Comparison of ENCODE assay signal across 8 mouse cellular contexts in the genomic region with DNA sequence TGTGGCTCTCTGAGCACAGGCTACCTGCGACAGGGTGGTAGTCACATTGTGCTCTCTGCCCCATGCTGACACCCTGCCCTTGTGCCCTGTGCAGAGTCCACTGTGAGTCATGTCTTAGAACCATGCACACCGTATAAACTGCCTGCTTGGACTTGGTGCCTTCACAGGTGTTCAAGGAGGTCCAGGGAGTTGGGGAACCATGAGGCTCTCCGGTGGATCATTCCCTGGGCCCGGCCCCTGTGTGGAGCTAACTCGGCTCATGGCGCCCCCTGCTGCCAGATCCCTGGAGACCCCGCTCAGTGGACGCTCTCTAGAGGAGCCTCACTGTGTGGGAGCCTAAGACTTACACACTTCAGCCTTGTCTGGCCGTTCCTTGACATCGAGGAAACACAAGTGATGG.
DNase-seq lines count a peak whose midpoint lies in the region; ATAC-seq and TF ChIP-seq lines count a peak whose summit lies in the region.
"Had no signal": no experiment of that assay in that cellular context is flagged by ENCODE, and none has a peak within 500 bp of the region (broad histone marks: within the 10 kb centered on the region; RNA-seq: fewer than 3 reads in every experiment).

No protein-coding gene starts in this region.

- peak; percentile 50 for ATAC-seq in intestine, embryonic 14.5 days (replicated peaks; ENCODE audit: low FRiP score, low TSS enrichment, low read depth)

- in situ Hi-C loops in ES-E14 (cut with MboI; ENCODE audit: low sequenced_read_pairs in 2 of 2, unreplicated experiment in 2 of 2): loop anchor here (5.0 to 10.0 kb wide), 2 partner anchors 129 to 137 kb away; a partner anchor contains a TSS

- no peak overlapping the region for H3K9ac ChIP-seq in ES-E14 (ENCODE audit: insufficient read depth, low read depth, low read length, poor library complexity, severe bottlenecking)
- H3K9ac ChIP-seq in intestine, embryonic 14.5 days (ENCODE audit: low read length): no peak overlapping the region
- H3K9ac ChIP-seq: embryonic facial prominence, embryonic 15.5 days had no signal

- peaks cover 0 to 10% of the 10 kb centered on the region in 2 experiments; a peak in 1 of 4 replicates for H3K4me1 ChIP-seq in ES-E14 (ENCODE audit: control insufficient read depth in 2 of 2, insufficient read depth in 2 of 2, low read length in 2 of 2, poor library complexity in 1 of 2)
- H3K4me1 ChIP-seq in intestine, embryonic 14.5 days (replicated peaks; ENCODE audit: control insufficient read depth, insufficient read depth, low read length): peaks cover 18% of the 10 kb centered on the region

- 40% methylated on average over 10 of the region's 10 CpGs for WGBS in intestine, embryonic 14.5 days

- no peaks in the 10 kb centered on the region for H3K27me3 ChIP-seq in intestine, embryonic 14.5 days (replicated peaks; ENCODE audit: control insufficient read depth, insufficient read depth, low read length)
- H3K27me3 ChIP-seq: embryonic facial prominence, embryonic 15.5 days had no signal

- no peaks in the 10 kb centered on the region for H3K9me3 ChIP-seq in ES-E14 (ENCODE audit: control insufficient read depth, insufficient read depth, low read depth, low read length)
- no peaks in the 10 kb centered on the region for H3K9me3 ChIP-seq in intestine, embryonic 14.5 days (ENCODE audit: control insufficient read depth, low read length)
- H3K9me3 ChIP-seq: embryonic facial prominence, embryonic 15.5 days had no signal

- H3K4me2 ChIP-seq in intestine, embryonic 14.5 days (ENCODE audit: low read length): no peak overlapping the region
- H3K4me2 ChIP-seq: embryonic facial prominence, embryonic 15.5 days had no signal

- no peak overlapping the region for H3K4me3 ChIP-seq in layer of hippocampus, adult 2 months
- no peak overlapping the region for H3K4me3 ChIP-seq in ES-E14 (ENCODE audit: insufficient read depth in 1 of 2, low read depth in 1 of 2, low read length in 2 of 2, poor library complexity in 1 of 2, severe bottlenecking in 1 of 2)
- H3K4me3 ChIP-seq in intestine, embryonic 14.5 days (ENCODE audit: low read depth, low read length): no peak overlapping the region
- H3K4me3 ChIP-seq: embryonic facial prominence, embryonic 15.5 days had no signal

- H3K36me3 ChIP-seq in ES-E14 (ENCODE audit: control insufficient read depth, insufficient read depth, low read length, poor library complexity, severe bottlenecking): no peaks in the 10 kb centered on the region
- peaks cover 33% of the 10 kb centered on the region for H3K36me3 ChIP-seq in intestine, embryonic 14.5 days (ENCODE audit: control insufficient read depth, insufficient read depth, low read length)

- peak; percentile 75 for TF ChIP-seq CTCF in layer of hippocampus, adult 2 months (conservative IDR thresholded peaks at IDR 0.05)

- H3K27ac ChIP-seq in layer of hippocampus, adult 2 months: no peak overlapping the region
- no peak overlapping the region for H3K27ac ChIP-seq in ES-E14 (ENCODE audit: insufficient read depth, low read depth, low read length, poor library complexity, severe bottlenecking)
- H3K27ac ChIP-seq in intestine, embryonic 14.5 days (ENCODE audit: low read depth): no peak overlapping the region
- H3K27ac ChIP-seq: embryonic facial prominence, embryonic 15.5 days had no signal

- peak in 1 of 2 experiments; percentile 34 for DNase-seq in layer of hippocampus, adult 2 months (ENCODE audit: low spot score in 2 of 2)
- no peak for DNase-seq in layer of hippocampus, postnatal 14 days (ENCODE audit: low spot score in 2 of 2)
- DNase-seq in ES-E14 (ENCODE audit: low read depth, low spot score): peak; percentile 56
- DNase-seq in embryo, embryonic 10 days (ENCODE audit: low spot score): peak; percentile 74
- DNase-seq in intestine, embryonic 14.5 days (ENCODE audit: low spot score): peak; percentile 78
- DNase-seq in lung, postnatal 10 days: peak; percentile 75
- DNase-seq in yolk sac, embryonic 10.5 days (ENCODE audit: low spot score): peak; percentile 65

TF ChIP-seq in ES-E14, 5 proteins besides CTCF, POLR2A, EP300 and RAD21:
- TF ChIP-seq ZNF384 (IDR thresholded peaks at IDR 0.05; ENCODE audit: low read depth, low read length) (no peak), HCFC1 (IDR thresholded peaks at IDR 0.05; ENCODE audit: borderline replicate concordance, insufficient read depth, low read length) (no peak)

Comparison
In these comparisons a context has a peak if more than half of its experiments do, and no peak if none do; other contexts are left out.
1. DNase-seq: peak in ES-E14 (single experiment), embryo, embryonic 10 days (single experiment), intestine, embryonic 14.5 days (single experiment), lung, postnatal 10 days (single experiment) and yolk sac, embryonic 10.5 days (single experiment); none in layer of hippocampus, postnatal 14 days (0 of 2).